ENCODE assay signal across 8 mouse cellular contexts in genomic region chr1:189687654-189688387, GRCm38 (mm10). TPM values are rescaled to one million over a fixed set of nuclear protein-coding genes. Genes with fewer than 3 reads are reported as not detected.
A peak's percentile ranks its signal among the peaks of the same experiment; 100 is the strongest.
DNase-seq lines count a peak whose midpoint lies in the region; ATAC-seq and TF ChIP-seq lines count a peak whose summit lies in the region.

Cenpf (minus strand) TSS chr1:189688086.

- H3K4me3 ChIP-seq in ES-E14 (ENCODE audit: insufficient read depth in 1 of 2, low read depth in 1 of 2, low read length in 2 of 2, poor library complexity in 1 of 2, severe bottlenecking in 1 of 2), result peak within 1 kb of the TSS; percentile 81 to 88
- peak within 1 kb of the TSS; percentile 57 for H3K4me3 ChIP-seq in forebrain, embryonic 15.5 days
- peak within 1 kb of the TSS; percentile 77 for H3K4me3 ChIP-seq in lung, adult 2 months (replicated peaks; ENCODE audit: extremely low read depth, low read depth, low read length)

- under 1% methylated on average over 55 of the region's 55 CpGs for WGBS in forebrain, embryonic 15.5 days
- WGBS in lung, adult 2 months, result 1% methylated on average over 55 of the region's 55 CpGs

- H3K4me1 ChIP-seq in ES-E14 (ENCODE audit: control insufficient read depth in 2 of 2, insufficient read depth in 2 of 2, low read length in 2 of 2, poor library complexity in 1 of 2), result peaks cover 2 to 6% of the 10 kb centered on the region in 2 experiments; a peak in 1 of 4 replicates
- H3K4me1 ChIP-seq in forebrain, embryonic 15.5 days, result peaks cover 32% of the 10 kb centered on the region
- H3K4me1 ChIP-seq in lung, adult 2 months (ENCODE audit: control insufficient read depth, insufficient read depth, low read length), result peaks cover 2% of the 10 kb centered on the region

- H3K4me2 ChIP-seq in forebrain, embryonic 15.5 days (replicated peaks), result peak within 1 kb of the TSS; percentile 80

- TF ChIP-seq POLR2A in lung, adult 2 months (IDR thresholded peaks at IDR 0.05; ENCODE audit: borderline replicate concordance, extremely low read depth, low read depth, low read length), result peak; percentile 19; the same call in 1 of the 2 replicates

- H3K36me3 ChIP-seq in ES-E14 (ENCODE audit: control insufficient read depth, insufficient read depth, low read length, poor library complexity, severe bottlenecking), result peaks cover 12% of the 10 kb centered on the region
- H3K36me3 ChIP-seq in forebrain, embryonic 15.5 days, result peaks cover 8% of the 10 kb centered on the region

- no peaks in the 10 kb centered on the region for H3K27me3 ChIP-seq in forebrain, embryonic 15.5 days

- intact Hi-C loops in heart, postnatal 25 days (cut with DNase I), result no loop called here

- no peak within 1 kb of the TSS for H3K27ac ChIP-seq in ES-E14 (ENCODE audit: insufficient read depth, low read depth, low read length, poor library complexity, severe bottlenecking)
- H3K27ac ChIP-seq in forebrain, embryonic 15.5 days (replicated peaks), result no peak within 1 kb of the TSS

- no peak for TF ChIP-seq CTCF in lung, adult 2 months (IDR thresholded peaks at IDR 0.05; ENCODE audit: insufficient read depth, low read length)

- H3K9ac ChIP-seq in ES-E14 (ENCODE audit: insufficient read depth, low read depth, low read length, poor library complexity, severe bottlenecking), result peak within 1 kb of the TSS; percentile 87
- peak within 1 kb of the TSS; percentile 41 for H3K9ac ChIP-seq in forebrain, embryonic 15.5 days (replicated peaks)

- peak; percentile 100 for ATAC-seq in forebrain, embryonic 15.5 days (replicated peaks)
- ATAC-seq in neutrophil, adult 5-6 weeks (ENCODE audit: extremely low read depth, insufficient number of reproducible peaks, low FRiP score, poor library complexity, severe bottlenecking), result peak; percentile 99

- DNase-seq in ES-E14 (ENCODE audit: low read depth, low spot score), result peak; percentile 96
- DNase-seq in cerebellum, adult 11-12 months, result peak; percentile 96
- DNase-seq in heart, postnatal 25 days (ENCODE audit: low spot score), result peak; percentile 96
- peak; percentile 97 for DNase-seq in layer of hippocampus, adult 18-20 months (ENCODE audit: low spot score in 2 of 2)
- DNase-seq in lung, adult 2 months, result peak; percentile 96
- peak; percentile 98 for DNase-seq in thymus, adult 18-20 months

- in situ Hi-C loops in ES-E14 (cut with MboI; ENCODE audit: low sequenced_read_pairs in 2 of 2, unreplicated experiment in 2 of 2), result no loop called here

- H3K9me3 ChIP-seq in ES-E14 (ENCODE audit: control insufficient read depth, insufficient read depth, low read depth, low read length), result no peaks in the 10 kb centered on the region
- H3K9me3 ChIP-seq in forebrain, embryonic 15.5 days, result no peaks in the 10 kb centered on the region

TF ChIP-seq in ES-E14, 5 proteins besides CTCF, POLR2A, EP300 and RAD21:
- TF ChIP-seq ZC3H11A (IDR thresholded peaks at IDR 0.05; ENCODE audit: borderline replicate concordance, low read depth, low read length), result no peak
- TF ChIP-seq CHD2 (IDR thresholded peaks at IDR 0.05; ENCODE audit: low read depth, low read length), result peak; percentile 73; the same call in 1 of the 2 replicates

RNA-seq across cellular contexts. Expression of gene Cenpf, which starts in this region (rescaled TPM):
- total RNA-seq in ES-E14 (2012; rRNA removed), result 46.5 and 69.7 TPM in 2 replicates
- 56.3 and 57.7 TPM in 2 replicates for polyA plus RNA-seq in forebrain, embryonic 15.5 days (2015; fragmentation: Nextera tagmentation; extraction: Ambion mirVana)
- total RNA-seq in heart, postnatal 25 days (2021), result 1 to 10 TPM; 2.5 to 5.2 TPM
- under 1 TPM; 0.15 to 0.40 TPM for total RNA-seq in layer of hippocampus, adult 18-20 months (2021)
- 0.22 and 0.86 TPM in 2 replicates for polyA plus RNA-seq in lung, adult 2 months (2012; rRNA removed)
- 0.12 and 0.23 TPM in 2 replicates for total RNA-seq in neutrophil, adult 5-6 weeks (2017)

Comparison
In these comparisons a context has a peak if more than half of its experiments do, and no peak if none do; other contexts are left out.
1. RNA of gene Cenpf (polyA plus RNA-seq): 56.3 to 57.7 TPM in forebrain, embryonic 15.5 days; 0.22 to 0.86 TPM in lung, adult 2 months; every median in the first group is over 10 times any median in the second.
2. Peak in DNase-seq in layer of hippocampus, adult 18-20 months; RNA of the gene not detected or under 1 TPM.
3. Peak in DNase-seq and H3K4me3 ChIP-seq in lung, adult 2 months; RNA of the gene not detected or under 1 TPM.
4. Peak in ATAC-seq in neutrophil, adult 5-6 weeks; RNA of the gene not detected or under 1 TPM.
5. Peak in every context shown above with its lines, with median percentiles within 50 percentile points of each other: DNase-seq and H3K4me3 ChIP-seq.